Mouse (Mus musculus) right cerebral cortex, postnatal 25 days (tissue): Measurements from ENCODE around the gene Omp.
A peak's percentile ranks its signal among the peaks of the same experiment; 100 is the strongest.
"Not testable (repeated sequence)": the region's sequence is repeated elsewhere in the genome, so short reads cannot be mapped to it uniquely, and the experiment has no call there.

Source experiments
- DNase-seq: peaks from one replicate; pipeline ENCODE4 v3.0.0; 2022

Gene Omp

GRCm38 (mm10) chr7:98145402-98145801, at the start of gene Omp:
Gene Omp (minus strand): TSS chr7:98145502.
- DNase-seq = no peak

- peak; percentile 52 for DNase-seq
Observed at GRCm38 (mm10) chr7:98194026-98194792, 48.9 kb upstream of the Omp start.

- DNase-seq = no peak
Observed at GRCm38 (mm10) chr7:98193515-98194025, 48.3 kb upstream of the Omp start.

DNA sequence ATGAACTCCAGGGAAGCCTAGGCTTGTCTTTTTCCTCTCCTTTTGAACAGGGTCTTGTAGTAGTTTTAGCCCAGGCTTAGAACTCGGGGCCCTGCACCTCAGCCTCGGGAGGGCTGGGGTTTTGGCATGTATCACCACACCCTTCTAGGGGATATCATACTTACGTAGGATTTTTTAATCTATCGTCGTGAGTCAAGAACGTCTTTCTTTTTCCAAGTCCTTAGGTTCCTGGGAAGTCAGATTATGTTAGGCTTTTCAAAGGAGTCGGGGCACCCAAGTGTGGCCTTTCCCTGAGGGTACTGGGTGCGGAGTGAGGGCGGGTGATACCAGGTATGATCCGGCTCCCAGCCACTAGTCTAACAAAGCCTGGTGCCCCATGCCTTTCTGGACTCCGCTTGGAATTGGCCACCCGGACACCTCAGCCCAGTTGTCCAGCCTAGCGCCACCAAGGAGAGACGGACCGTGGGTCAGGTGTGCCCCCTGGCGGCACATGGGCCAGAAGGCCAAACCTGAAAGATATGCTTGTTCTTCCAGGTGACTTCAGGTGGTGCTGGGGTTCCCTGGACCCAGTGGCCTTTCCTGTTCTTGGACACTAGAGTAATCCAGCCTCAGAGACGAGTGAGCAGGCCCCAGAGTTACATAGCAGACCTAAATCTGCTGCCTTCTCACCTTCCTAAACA, 46.4 kb upstream of the Omp start:
- DNase-seq = no peak

DNA sequence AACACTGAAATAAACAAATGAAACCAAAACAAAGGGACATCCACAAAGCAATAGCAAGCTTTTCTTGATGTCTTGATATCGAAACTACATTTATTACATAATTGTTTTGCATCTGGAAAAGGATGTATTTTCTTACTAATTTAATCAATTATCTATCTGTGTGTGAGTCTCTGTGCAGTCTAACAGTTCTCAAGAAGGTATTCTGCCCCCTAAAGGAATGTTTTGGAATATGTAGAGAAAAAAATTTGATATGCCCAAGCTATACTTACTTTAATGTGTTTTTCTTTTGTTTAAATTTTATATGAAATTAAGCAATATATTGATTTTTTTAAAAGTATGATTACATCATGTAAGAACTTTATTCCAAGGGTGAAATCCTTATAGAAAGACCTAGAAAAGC, 45.3 kb upstream of the Omp start:
- DNase-seq = no peak

DNA sequence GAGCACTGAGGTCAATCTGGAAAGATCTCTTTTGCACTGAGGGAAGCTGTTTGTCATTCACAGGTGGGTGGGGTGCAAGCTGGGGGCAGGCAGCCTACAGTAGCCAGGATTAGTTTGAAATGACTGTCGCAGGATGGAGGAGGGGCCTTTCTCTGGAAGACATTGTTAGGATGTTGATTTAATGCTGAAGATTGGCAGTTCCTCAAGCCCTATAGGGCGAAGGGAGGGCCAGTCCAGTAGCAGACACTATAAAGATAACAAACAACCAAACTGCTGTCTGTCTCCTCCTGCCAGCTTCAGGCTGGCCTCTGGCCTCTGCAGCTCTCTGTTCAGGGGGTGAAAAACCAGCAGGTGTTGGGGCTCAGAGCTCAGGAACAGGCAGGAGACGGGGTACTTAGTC, 44.4 kb upstream of the Omp start:
- no peak for DNase-seq

DNA sequence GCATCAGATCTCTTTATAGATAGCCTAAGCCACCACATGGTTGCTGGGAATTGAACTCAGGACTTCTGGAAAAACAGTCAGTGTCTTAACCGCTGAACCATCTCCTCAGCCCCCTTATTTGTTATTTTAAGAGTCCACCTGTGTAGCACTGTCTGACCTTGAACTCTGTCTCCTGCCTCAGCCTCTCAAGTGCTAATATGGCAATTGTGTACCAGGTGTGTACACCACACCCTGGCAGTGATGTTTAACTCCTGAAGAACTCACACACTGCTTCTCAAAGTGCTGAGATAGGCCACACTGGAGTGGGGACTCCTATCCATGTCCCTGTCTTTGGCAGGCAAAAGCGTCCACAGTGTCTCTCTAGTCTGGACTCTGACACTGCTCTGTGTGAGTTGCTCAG, 43.4 kb upstream of the Omp start:
- DNase-seq = no peak

DNA sequence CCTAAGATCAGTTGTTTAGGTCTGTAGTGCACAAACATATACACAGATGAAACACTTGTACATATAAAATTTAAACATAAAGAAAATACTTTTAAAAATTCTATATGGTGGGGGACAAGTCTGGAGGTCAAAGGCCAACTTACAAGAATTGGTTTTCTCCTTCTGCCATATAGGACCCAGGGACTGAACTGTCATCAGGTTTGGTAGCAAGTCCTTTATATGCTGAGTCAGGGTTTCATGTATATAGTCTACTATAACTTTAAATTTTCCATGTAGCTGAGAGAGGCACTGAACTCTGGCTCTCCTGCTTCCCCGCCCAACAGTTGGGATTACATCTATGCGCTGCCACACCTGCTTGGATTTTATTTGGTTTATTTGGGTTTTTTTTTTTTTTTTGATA, 42.9 kb upstream of the Omp start:
- DNase-seq = no peak

- DNase-seq = not testable (repeated sequence)
Observed at GRCm38 (mm10) chr7:98187332-98187731, 42.0 kb upstream of the Omp start.

DNA sequence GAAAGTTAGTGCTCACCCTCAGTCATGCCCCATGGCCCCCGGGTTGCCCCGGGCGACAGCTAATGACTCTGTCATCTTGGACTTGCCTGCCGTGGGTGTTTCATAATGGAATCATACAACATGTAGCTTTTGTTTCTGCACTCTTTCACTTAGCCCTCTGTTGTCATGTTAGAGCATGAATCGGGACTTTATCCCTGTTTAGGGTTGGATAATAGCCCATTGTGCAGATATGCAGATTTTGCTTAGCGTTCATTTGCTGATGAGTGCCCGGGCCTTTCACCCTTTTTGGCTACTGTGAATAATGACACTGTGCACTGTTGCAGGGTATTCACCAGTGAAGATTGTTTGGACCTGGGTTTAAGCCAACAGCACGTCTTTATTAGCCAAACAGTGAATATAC, 41.3 kb upstream of the Omp start:
- DNase-seq = no peak

- no peak for DNase-seq
Observed at GRCm38 (mm10) chr7:98185326-98185725, 40.0 kb upstream of the Omp start.

DNA sequence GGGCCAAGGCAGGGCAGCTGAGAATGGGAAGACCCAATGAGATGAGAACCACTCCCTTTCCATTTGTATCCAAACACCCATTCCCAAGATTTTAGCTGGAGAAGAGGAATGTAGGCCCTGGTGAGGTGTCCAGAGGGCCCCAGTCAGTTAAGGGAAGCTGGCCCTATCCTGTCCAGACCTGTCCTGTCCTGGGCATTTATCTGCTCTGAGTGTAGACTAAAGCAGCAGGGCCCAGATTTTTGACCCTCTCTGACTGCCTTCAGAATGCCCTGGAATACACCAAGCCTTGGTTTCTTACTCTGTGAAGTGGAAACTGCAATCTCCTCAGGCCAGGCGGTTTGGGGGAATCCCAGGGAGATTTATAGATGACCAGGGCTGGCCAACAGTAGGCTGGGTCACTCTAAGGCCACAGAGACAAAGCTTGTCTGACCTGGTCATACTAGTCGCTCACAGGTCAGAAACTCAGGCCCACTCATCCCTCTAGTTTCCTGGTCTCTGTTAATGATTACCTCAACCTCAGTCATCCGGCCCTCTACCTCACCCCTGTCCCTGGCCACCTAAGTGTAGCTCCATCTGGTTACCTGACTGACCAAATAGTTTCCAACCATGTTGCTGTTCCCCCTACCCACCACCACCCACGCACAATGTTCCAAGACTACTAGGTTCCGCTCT, 33.4 kb upstream of the Omp start:
- DNase-seq = peak; percentile 20

DNA sequence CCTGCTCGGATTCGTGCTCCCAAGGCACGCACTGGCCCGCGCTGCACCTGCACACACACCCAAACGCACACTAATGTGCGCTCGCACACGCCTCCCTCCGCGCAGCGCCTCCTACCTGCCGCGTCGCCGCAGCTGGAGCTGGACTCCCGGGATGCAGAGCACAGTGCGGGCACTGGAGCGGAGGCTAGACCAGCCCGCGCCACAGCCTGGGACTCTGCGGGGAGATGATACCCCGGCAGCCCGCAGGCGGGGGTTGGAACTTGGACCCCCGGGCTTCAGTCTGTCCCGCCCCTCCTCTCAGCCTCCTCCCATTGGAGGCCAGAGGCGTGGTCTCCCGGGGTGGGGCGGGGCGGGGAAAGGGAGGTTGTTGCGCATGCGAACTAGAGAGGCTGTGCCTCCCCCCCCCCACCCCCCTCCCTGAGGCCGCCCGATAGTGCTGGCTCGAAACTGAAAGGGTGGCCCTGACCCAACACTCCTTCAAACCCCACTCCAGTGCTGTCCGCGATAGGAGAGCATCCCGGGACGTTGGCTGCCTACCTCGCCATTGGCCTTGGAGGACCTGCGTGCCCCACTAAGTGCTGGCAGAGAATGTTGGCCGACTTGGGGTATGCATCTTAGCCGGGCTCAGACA, 32.7 kb upstream of the Omp start, which contains the start of gene Capn5:
Capn5 (minus strand) TSS at position 346 of the 631 bp plus-strand sequence.
- DNase-seq = peak; percentile 69

- no peak for DNase-seq
Observed at GRCm38 (mm10) chr7:98177566-98177928, 32.2 kb upstream of the Omp start.

DNA sequence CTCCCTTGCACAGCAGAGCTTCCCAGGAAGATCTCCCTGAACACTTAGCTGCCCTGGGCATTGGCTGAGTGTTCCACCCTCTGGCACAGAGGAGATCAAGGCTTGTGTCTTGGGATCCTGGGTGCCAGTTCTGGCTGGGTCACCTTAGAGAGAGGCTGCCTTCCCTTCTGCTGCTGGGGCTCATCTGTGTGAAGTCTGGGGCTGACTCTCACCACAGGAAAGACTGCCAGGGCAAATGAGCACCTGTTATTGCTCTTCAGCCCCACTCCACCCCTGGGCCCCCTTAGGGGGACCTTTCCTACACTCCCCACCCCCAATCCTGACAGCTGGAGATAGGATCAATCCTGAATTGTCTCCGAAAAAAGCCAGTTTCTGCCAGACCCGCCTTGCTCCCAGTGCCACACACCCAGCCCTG, 31.8 kb upstream of the Omp start:
- DNase-seq = no peak

GRCm38 (mm10) chr7:98176322-98177070, 31.2 kb upstream of the Omp start:
- DNase-seq = no peak

GRCm38 (mm10) chr7:98174883-98175755, 29.8 kb upstream of the Omp start:
- DNase-seq = no peak

DNA sequence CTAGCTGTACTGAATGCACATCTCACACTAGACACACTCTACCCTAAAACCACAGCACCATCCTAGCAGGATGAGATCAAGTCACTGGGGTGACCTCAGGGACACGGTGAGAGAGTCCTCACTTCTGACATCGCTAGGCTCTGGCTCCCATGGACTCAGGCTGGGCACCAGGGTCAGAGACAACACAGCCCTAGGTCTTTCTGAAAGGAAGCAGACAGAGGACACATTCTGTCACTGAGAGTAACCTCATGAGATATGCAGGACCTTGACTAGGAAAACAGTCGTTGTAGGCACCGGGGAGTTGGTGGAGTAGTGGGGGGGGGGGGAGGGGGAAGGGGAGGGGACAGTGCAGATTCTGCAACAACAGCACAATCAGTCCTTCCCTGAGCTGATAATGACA, 28.1 kb upstream of the Omp start:
- no peak for DNase-seq

- no peak for DNase-seq
Observed at GRCm38 (mm10) chr7:98172661-98173060, 27.4 kb upstream of the Omp start.

DNA sequence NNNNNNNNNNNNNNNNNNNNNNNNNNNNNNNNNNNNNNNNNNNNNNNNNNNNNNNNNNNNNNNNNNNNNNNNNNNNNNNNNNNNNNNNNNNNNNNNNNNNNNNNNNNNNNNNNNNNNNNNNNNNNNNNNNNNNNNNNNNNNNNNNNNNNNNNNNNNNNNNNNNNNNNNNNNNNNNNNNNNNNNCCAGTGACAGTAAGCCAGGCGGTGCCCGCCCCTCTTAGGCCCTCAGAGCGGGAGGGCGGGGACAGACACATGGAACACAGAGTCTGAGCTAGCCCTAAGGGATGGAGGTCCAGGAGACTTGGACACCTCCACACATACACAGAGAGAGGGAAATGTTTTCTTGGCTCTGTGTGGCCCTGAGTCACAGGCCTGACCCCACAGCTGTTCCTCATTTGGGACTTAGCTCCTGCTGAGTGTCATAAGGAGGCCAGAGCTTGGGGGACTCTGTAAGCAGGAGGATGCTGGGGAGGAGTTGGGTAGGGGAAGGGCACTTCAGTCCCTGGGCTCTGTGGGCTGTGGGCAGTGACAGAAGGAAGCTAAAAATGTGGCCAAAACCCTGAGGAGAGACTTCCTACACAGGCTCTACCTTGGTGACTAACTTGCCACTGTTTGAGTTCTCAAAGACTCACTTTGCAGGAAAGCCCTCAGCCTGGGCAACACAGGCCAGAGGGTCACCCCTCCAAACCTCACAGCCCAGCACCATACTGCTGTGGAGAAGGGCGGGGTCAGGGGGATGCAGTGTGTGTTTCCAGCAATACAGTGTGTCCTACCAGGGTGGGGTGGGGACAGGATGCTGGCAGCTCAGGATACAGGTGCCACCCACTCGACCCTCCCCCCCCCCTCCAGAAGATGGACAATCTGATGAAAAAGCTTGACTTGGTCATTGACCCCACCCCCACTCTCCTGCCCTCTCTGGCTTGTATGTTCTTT, 26.1 kb upstream of the Omp start:
- no peak for DNase-seq
